Mouse (Mus musculus) hindbrain, embryonic 14.5 days (tissue): ENCODE results near the gene Psmd9. TPM values are rescaled to one million over a fixed set of nuclear protein-coding genes. Genes with fewer than 3 reads are reported as not detected.

Experiments
- ATAC-seq: fragments of 200-750 bp; cut with Nextera tagmentation; 2 replicates; pipeline ENCODE4 v1.8.0; 2017; ENCODE audit warnings: moderate number of reproducible peaks, mild to moderate bottlenecking, moderate TSS enrichment, moderate library complexity; ENCODE audit not compliant: low FRiP score
- DNase-seq: peaks from one replicate; pipeline ENCODE4 v3.0.0-alpha.2; 2015; ENCODE audit warnings: low spot score
- H3K27ac ChIP-seq: fragments of 300-500 bp; sonication (generic); 2 replicates; pipeline ENCODE4 v1.5.1; 2014; ENCODE audit warnings: mild to moderate bottlenecking, moderate library complexity
- H3K27me3 ChIP-seq: fragments of 300-500 bp; sonication (generic); 2 replicates; pipeline ENCODE4 v1.6.1; 2014; ENCODE audit warnings: mild to moderate bottlenecking, low read length, mixed read lengths; ENCODE audit not compliant: control insufficient read depth, insufficient read depth
- H3K36me3 ChIP-seq: fragments of 300-500 bp; sonication (generic); replicated peaks from 2 replicates; pipeline ENCODE4 v1.6.1; 2014; ENCODE audit not compliant: control insufficient read depth, insufficient read depth
- H3K4me1 ChIP-seq: fragments of 300-500 bp; sonication (generic); replicated peaks from 2 replicates; pipeline ENCODE4 v1.6.1; 2014; ENCODE audit warnings: antibody characterized with exemption, low read length, mixed read lengths; ENCODE audit not compliant: control insufficient read depth, insufficient read depth
- H3K4me2 ChIP-seq: fragments of 300-500 bp; sonication (generic); replicated peaks from 2 replicates; pipeline ENCODE4 v1.6.1; 2014; ENCODE audit warnings: mild to moderate bottlenecking, moderate library complexity
- H3K4me3 ChIP-seq: fragments of 300-500 bp; sonication (generic); replicated peaks from 2 replicates; pipeline ENCODE4 v1.5.1; 2014; ENCODE audit warnings: mild to moderate bottlenecking, low read length
- H3K9ac ChIP-seq: fragments of 300-500 bp; sonication (generic); 2 replicates; pipeline ENCODE4 v1.6.1; 2014
- H3K9me3 ChIP-seq: fragments of 300-500 bp; sonication (generic); 2 replicates; pipeline ENCODE4 v1.6.1; 2016; ENCODE audit warnings: low read length; ENCODE audit not compliant: control insufficient read depth
- WGBS: fragments of 180-500 bp; shearing (Covaris S2); extraction: QIAGEN DNeasy Blood & Tissue Kit; methylation state at CpG from one replicate; pipeline ENCODE4 v1.1.7; 2014; 5-methylcytosine and 5-hydroxymethylcytosine counted together
- polyA plus RNA-seq: library from polyadenylated mRNA; unstranded; fragments of >200 nt; fragmentation: Nextera tagmentation; extraction: Ambion mirVana; gene quantifications from 2 replicates; pipeline ENCODE4 v1.2.1, GENCODE M21; 2014

Gene Psmd9
- polyA plus RNA-seq, 1 experiment from 2014 or later = 66.8 TPM

DNA sequence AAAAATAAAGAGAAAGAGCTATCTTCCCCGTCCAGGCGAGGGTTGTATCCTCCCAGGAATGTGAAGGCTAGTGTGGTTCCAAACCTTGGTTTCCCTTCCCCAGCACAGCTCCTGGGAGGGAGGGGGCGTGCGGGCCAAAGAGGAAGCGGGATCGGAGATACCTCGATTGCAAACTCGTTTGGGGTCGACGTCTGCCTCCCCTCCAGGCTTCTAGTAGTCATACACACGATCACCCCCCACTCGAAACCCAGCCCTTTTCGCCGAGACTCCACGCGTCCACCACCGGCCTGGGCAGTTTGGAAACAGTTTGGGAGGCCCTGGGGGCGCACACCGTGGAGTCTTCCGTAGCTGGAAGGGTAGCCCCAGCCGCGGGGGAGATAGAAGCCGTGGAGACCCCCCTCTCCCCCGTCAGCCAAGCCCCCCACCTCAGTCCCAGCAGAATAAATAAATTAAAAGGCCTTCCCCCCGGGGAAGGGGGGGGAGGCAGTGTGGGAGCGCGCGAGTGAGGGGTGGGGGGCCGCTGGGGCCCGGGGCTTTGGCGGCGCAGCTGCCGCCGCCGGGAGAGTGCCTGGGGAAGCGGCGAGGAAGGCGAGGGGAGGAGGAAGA lies 27.6 kb upstream of the Psmd9 start:
- H3K27me3 ChIP-seq = no peaks in the 10 kb centered on the region
- H3K36me3 ChIP-seq = peaks cover 16% of the 10 kb centered on the region
- no peak; the same call in 1 of the 2 replicates for ATAC-seq
- H3K9me3 ChIP-seq = no peaks in the 10 kb centered on the region
- H3K4me1 ChIP-seq = peaks cover 32% of the 10 kb centered on the region
- peak overlapping the region; percentile 100 for H3K4me2 ChIP-seq
- no peak for DNase-seq
- peak overlapping the region; percentile 99 for H3K27ac ChIP-seq
- peak overlapping the region; percentile 100 for H3K9ac ChIP-seq
- WGBS = 0% methylated on average over 30 of the region's 38 CpGs
- peak overlapping the region; percentile 91 for H3K4me3 ChIP-seq

DNA sequence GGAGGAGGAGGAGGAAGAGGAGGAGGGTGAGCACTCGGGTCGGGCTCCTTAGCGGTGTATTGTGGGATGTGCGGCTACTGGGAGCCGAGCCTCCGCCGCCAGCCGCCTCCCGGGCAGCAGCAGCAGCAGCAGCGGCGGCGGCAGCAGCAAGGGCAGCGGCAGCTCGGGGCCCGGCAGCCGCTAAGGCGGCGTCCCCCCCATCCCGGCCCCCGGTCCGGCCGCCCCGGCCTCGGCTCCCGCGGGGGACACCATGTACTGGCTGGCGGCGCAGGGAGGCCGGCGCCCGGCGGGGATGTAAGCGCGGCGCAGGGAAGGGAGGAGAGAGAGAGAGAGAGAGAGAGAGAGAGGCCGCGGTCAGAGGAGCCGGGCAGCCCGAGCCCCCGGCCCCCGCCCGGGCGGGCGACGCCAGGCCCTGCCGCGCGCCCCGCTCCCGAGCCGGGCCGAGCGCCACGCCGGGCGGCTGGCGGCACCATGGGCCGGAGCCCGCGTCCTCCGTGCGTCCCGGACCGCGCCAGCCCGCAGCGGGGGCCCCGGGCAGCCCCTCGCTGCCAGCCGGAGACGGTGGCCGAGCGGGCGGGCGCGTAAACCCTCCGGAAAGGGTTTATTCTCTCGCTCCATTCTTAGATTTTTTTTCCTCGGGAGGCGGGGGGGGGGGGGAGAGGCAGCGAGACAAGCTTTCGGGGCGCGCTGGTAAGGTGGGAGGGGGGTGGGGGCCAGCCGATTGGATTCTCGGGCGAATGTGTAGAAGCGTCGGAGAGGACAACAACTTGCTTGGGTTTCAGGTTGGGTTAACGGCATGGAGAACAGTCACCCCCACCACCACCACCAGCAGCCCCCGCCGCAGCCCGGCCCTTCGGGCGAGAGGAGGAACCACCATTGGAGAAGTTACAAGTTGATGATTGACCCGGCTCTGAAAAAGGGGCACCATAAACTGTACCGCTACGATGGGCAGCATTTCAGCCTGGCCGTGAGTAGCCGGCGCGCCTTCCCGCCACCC lies 26.8 kb upstream of the Psmd9 start, which contains the start of gene Setd1b:
Gene Setd1b, plus strand, starts transcription at position 33 of the 997 bp plus-strand sequence.
- Histone ChIP-seq H3K27ac (peak within 1 kb of the TSS; percentile 99), H3K4me1 (peaks cover 24% of the 10 kb centered on the region), H3K4me3 (peak within 1 kb of the TSS; percentile 91), H3K9ac (peak within 1 kb of the TSS; percentile 100), H3K9me3 (no peaks in the 10 kb centered on the region), H3K4me2 (peak within 1 kb of the TSS; percentile 100), H3K27me3 (no peaks in the 10 kb centered on the region), H3K36me3 (peaks cover 17% of the 10 kb centered on the region)
- DNase-seq (peak; percentile 59), ATAC-seq (0 out of 2 replicates have a peak, but pooled peaks have one; percentile 17)
- WGBS = under 1% methylated on average over 59 of the region's 103 CpGs

DNA sequence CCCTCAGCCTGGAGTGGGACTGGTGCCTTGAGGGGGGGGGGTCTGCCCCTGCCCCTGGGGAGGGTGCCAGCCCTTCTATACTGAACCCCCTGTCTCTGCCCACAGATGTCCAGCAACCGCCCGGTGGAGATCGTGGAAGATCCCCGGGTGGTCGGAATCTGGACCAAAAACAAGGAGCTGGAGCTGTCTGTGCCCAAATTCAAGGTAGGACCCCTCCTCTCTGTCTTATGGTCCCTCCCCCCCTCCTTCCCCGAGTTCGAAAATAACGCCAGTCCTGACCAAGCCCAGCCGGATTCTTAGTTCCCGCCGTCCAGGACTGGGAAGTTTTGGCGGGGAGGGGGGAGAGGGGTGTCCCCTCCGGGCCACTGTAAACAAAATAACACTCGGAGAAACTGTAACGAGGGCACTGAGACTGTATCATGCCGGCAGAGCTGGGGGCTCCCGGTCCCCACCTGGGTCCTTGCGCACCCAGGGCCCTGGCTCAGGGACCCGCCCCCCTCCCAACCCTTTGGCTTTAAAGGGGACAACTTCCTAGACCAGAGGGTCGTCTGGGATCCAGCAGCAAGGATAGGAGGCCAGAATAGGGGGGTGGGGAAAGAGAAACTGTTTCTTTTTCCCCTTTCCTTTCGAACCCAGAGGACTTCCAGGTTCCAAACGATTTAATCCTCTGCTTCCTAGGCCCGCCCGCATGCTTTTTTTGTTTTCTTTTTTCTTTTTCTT lies 25.8 kb upstream of the Psmd9 start:
- Histone ChIP-seq H3K9me3 (no peaks in the 10 kb centered on the region), H3K36me3 (peaks cover 23% of the 10 kb centered on the region), H3K4me2 (peak overlapping the region; percentile 100), H3K9ac (peak overlapping the region; percentile 100), H3K4me3 (peak overlapping the region; percentile 91), H3K27me3 (no peaks in the 10 kb centered on the region), H3K4me1 (peaks cover 24% of the 10 kb centered on the region), H3K27ac (peak overlapping the region; percentile 99)
- DNase-seq = peak; percentile 62
- ATAC-seq = no peak
- WGBS = under 1% methylated on average over 24 of the region's 24 CpGs

DNA sequence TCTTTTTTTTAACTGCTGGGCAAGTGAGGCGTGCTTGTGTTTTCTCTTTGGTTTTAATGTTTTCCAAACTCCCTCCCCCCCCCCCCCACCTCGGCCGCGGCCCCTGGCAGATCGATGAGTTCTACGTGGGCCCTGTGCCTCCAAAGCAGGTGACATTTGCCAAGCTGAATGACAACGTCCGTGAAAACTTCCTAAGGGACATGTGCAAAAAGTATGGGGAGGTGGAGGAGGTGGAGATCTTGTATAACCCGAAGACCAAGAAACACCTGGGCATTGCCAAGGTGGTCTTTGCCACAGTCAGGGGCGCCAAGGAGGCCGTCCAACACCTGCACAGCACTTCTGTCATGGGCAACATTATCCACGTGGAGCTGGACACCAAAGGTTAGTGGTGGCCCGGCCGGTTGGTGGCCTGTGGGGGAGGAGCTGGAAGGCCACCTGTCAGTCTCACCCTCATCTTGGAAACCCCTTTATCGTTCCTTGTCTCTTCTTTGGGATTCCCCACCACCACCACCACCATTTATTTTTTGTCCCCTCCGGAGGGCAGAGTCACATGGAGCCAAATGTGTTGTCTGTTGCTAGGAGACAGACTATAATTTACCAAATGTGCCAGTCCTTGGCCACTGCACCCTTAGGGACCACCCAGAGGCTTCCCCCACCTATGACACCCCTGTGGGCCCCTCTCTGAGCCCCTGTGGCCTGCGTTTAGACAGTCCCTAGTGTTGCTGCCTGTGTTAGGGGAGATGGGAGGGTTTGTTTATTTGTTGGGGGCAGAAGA lies 25.1 kb upstream of the Psmd9 start:
- Histone ChIP-seq H3K27ac (0 out of 2 replicates have a peak overlapping the region, but pooled peaks have one; percentile 99), H3K4me2 (peak overlapping the region; percentile 100), H3K27me3 (no peaks in the 10 kb centered on the region), H3K36me3 (peaks cover 29% of the 10 kb centered on the region), H3K9me3 (no peaks in the 10 kb centered on the region), H3K4me1 (peaks cover 25% of the 10 kb centered on the region), H3K9ac (peak overlapping the region; percentile 100), H3K4me3 (peak overlapping the region; percentile 91)
- WGBS = 5% methylated on average over 17 of the region's 17 CpGs
- DNase-seq (no peak), ATAC-seq (no peak)

DNA sequence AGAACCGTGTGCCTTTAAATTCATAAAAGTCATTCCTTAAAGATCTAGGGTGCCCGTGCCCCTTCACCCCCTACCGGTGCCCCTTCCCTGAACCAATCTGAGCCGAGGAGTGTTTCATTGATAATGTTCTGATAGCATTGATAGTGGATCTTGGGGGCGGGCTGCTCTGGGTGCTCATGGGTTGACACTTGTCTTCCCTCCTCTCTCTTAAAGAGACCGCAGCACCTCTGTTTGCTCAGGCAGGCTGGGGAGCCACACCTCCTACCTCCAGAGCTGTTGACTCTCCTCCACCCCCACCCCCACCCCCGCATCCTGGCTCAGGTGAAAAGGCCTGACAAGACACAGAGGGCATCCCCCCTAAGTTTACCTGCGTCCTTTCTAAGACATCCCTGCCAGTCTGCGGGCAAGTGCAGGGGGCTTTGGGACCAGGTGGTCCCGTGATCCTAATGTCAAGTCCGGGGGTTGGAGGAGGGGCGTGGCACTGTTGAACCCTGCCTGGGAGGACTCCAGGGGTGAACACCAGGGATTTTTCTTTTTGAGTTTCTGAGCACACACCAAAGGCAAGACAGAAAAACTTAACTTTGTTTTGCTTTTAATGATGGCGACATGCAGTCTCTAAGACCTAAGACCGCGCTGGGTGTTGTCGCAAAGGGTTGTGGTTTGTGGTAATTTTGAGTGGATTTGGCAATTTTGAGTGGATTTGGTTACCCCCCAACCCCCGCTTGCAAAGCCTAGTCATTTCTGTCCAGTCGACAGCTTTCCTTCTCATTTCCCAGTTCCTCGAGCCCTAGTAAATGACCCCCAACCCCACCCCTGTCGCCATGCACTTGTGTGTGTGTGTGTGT lies 24.2 kb upstream of the Psmd9 start:
- DNase-seq = no peak

GRCm38 (mm10) chr5:123146357-123146756 lies 22.9 kb upstream of the Psmd9 start:
- no peak for ATAC-seq

More for the DNA sequence above, 24.2 kb upstream of the Psmd9 start:
- Histone ChIP-seq H3K4me3 (peak overlapping the region; percentile 91), H3K4me2 (peak overlapping the region; percentile 100), H3K36me3 (peaks cover 32% of the 10 kb centered on the region), H3K9ac (peak overlapping the region; percentile 100), H3K27me3 (no peaks in the 10 kb centered on the region), H3K27ac (no peak overlapping the region), H3K9me3 (no peaks in the 10 kb centered on the region), H3K4me1 (peaks cover 33% of the 10 kb centered on the region)
- ATAC-seq = no peak
- 40% methylated on average over 20 of the region's 20 CpGs for WGBS

GRCm38 (mm10) chr5:123147569-123147968 lies 21.6 kb upstream of the Psmd9 start:
- ATAC-seq (no peak), DNase-seq (no peak)
- Histone ChIP-seq H3K4me2 (no peak overlapping the region), H3K36me3 (peaks cover 50% of the 10 kb centered on the region), H3K9ac (no peak overlapping the region), H3K4me1 (peaks cover 50% of the 10 kb centered on the region), H3K4me3 (no peak overlapping the region), H3K27me3 (no peaks in the 10 kb centered on the region), H3K9me3 (no peaks in the 10 kb centered on the region), H3K27ac (no peak overlapping the region)
- 86% methylated on average over 17 of the region's 17 CpGs for WGBS

More at GRCm38 (mm10) chr5:123146357-123146756, 22.9 kb upstream of the Psmd9 start:
- no peak overlapping the region for H3K27ac ChIP-seq
- H3K4me1 ChIP-seq = peaks cover 47% of the 10 kb centered on the region
- no peak overlapping the region for H3K4me3 ChIP-seq
- H3K36me3 ChIP-seq = peaks cover 39% of the 10 kb centered on the region
- H3K27me3 ChIP-seq = no peaks in the 10 kb centered on the region
- H3K9ac ChIP-seq = no peak overlapping the region
- 82% methylated on average over 11 of the region's 11 CpGs for WGBS
- H3K9me3 ChIP-seq = no peaks in the 10 kb centered on the region
- DNase-seq = no peak
- no peak overlapping the region for H3K4me2 ChIP-seq
